Mouse (Mus musculus) liver, adult 2 months (tissue): ENCODE results near the gene Nol4l. TPM values are rescaled to one million over a fixed set of nuclear protein-coding genes. Genes with fewer than 3 reads are reported as not detected.
A peak's percentile ranks its signal among the peaks of the same experiment; 100 is the strongest.

ENCODE experiments used
- DNase-seq: peaks from one replicate; pipeline ENCODE4 v3.0.0-alpha.2; 2011; ENCODE audit warnings: low read depth, low spot score; ENCODE audit errors: extremely low read depth
- H3K27ac ChIP-seq: fragments of 200-500 bp; replicated peaks from 2 replicates; pipeline ENCODE4 v1.5.1; 2012; ENCODE audit warnings: low read depth, mild to moderate bottlenecking, control low read depth, inconsistent platforms, low read length; ENCODE audit not compliant: insufficient read depth
- H3K27me3 ChIP-seq: fragments of 200-500 bp; 2 replicates; pipeline ENCODE4 v1.6.1; 2012; ENCODE audit warnings: mild to moderate bottlenecking, moderate library complexity, low read length, inconsistent platforms; ENCODE audit not compliant: control insufficient read depth, insufficient read depth
- H3K36me3 ChIP-seq: fragments of 200-500 bp; 2 replicates; pipeline ENCODE4 v1.6.1; 2012; ENCODE audit warnings: low read length, inconsistent platforms; ENCODE audit not compliant: control insufficient read depth, insufficient read depth
- H3K4me1 ChIP-seq: fragments of 200-500 bp; 2 replicates; pipeline ENCODE4 v1.6.1; 2011; ENCODE audit warnings: low read length; ENCODE audit not compliant: control insufficient read depth, insufficient read depth
- H3K4me3 ChIP-seq: fragments of 200-500 bp; 2 replicates; pipeline ENCODE4 v1.5.1; 2011; ENCODE audit warnings: low read depth, mild to moderate bottlenecking, control low read depth, low read length, moderate library complexity; ENCODE audit not compliant: insufficient read depth
- H3K79me2 ChIP-seq: fragments of 200-500 bp; 2 replicates; pipeline ENCODE4 v1.6.1; 2012; ENCODE audit warnings: inconsistent platforms, mild to moderate bottlenecking, low read length, moderate library complexity; ENCODE audit not compliant: control insufficient read depth, insufficient read depth
- H3K9ac ChIP-seq: fragments of 200-500 bp; 2 replicates; pipeline ENCODE4 v1.6.1; 2012; ENCODE audit warnings: low read depth, mild to moderate bottlenecking, control low read depth, inconsistent platforms, low read length
- CTCF ChIP-seq: fragments of 200-500 bp; IDR thresholded peaks from 2 replicates; pipeline ENCODE4 v1.5.1; 2011; ENCODE audit warnings: low read depth, low read length, control low read depth
- POLR2A ChIP-seq: fragments of 200-500 bp; IDR thresholded peaks from 2 replicates; pipeline ENCODE4 v1.6.1; 2011; ENCODE audit warnings: low read length, control low read depth; ENCODE audit not compliant: insufficient read depth; ENCODE audit errors: extremely low read depth
- WGBS: fragments of 180-500 bp; shearing (Covaris S2); methylation state at CpG from one replicate; pipeline ENCODE4 v1.1.7; 2018; 5-methylcytosine and 5-hydroxymethylcytosine counted together
- polyA plus RNA-seq: library from polyadenylated mRNA; depleted of rRNA; stranded (reverse); fragments of >200 nt; gene quantifications from 2 replicates; pipeline ENCODE4 v1.2.3, GENCODE M21; 2012
- total RNA-seq: library from RNA; depleted of rRNA; stranded (reverse); fragments of >200 nt; gene quantifications from 2 replicates; pipeline ENCODE4 v1.2.3, GENCODE M21; 2014

Gene Nol4l
- total and polyA plus RNA-seq, 2 experiments = 0.18 to 0.80 TPM

DNA sequence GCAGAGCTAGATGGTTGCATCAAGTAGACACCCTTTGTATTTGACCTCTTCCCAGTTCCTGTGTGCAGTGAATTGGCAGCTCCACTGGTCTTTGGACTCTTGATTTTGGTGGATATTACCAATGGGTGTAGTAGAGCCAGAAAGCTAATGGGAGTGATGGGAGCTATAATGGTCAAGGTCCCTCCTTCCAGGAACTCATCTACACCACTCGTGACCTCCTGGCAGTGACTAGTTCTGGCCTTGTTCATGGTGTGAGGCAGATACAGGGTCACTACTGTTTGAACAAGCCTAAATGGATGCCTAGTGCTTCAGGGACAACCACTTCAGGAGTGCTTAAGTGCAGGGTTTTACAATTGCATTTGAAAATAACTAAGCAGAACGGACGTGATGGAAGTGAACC is 125.7 kb downstream of the Nol4l start:
- peaks cover 18% of the 10 kb centered on the region for H3K36me3 ChIP-seq
- TF ChIP-seq CTCF (no peak), POLR2A (no peak)
- no peak overlapping the region for H3K9ac ChIP-seq
- H3K79me2 ChIP-seq = no peaks in the 10 kb centered on the region
- no peaks in the 10 kb centered on the region for H3K27me3 ChIP-seq
- 60% methylated on average over 3 of the region's 3 CpGs for WGBS
- DNase-seq = peak; percentile 54
- no peaks in the 10 kb centered on the region; the same call in 1 of the 2 replicates for H3K4me1 ChIP-seq
- H3K4me3 ChIP-seq = no peak overlapping the region
- no peak overlapping the region for H3K27ac ChIP-seq

DNA sequence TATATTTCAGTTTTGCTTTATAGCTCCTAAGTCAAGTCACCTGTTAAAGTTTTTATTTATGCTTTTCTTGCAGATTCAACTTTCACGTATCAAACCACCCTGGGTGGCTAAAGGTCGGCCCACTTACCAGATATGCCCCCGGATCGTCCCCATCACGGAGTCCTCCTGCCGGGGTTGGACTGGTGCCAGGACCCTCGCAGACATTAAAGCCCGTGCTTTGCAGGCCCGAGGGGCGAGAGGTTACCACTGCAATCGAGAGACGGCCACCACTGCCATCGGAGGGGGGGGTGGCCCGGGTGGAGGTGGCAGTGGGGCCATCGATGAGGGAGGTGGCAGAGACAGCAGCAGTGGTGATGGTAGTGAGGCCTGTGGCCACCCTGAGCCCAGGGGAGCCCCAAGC is 130.6 kb downstream of the Nol4l start:
- Histone ChIP-seq H3K27me3 (no peaks in the 10 kb centered on the region), H3K9ac (no peak overlapping the region), H3K4me3 (no peak overlapping the region), H3K36me3 (peaks cover 60% of the 10 kb centered on the region), H3K4me1 (no peaks in the 10 kb centered on the region; the same call in 1 of the 2 replicates), H3K27ac (no peak overlapping the region), H3K79me2 (no peaks in the 10 kb centered on the region)
- DNase-seq = no peak
- no peak for TF ChIP-seq CTCF
- TF ChIP-seq POLR2A = no peak
- 91% methylated on average over 15 of the region's 15 CpGs for WGBS

DNA sequence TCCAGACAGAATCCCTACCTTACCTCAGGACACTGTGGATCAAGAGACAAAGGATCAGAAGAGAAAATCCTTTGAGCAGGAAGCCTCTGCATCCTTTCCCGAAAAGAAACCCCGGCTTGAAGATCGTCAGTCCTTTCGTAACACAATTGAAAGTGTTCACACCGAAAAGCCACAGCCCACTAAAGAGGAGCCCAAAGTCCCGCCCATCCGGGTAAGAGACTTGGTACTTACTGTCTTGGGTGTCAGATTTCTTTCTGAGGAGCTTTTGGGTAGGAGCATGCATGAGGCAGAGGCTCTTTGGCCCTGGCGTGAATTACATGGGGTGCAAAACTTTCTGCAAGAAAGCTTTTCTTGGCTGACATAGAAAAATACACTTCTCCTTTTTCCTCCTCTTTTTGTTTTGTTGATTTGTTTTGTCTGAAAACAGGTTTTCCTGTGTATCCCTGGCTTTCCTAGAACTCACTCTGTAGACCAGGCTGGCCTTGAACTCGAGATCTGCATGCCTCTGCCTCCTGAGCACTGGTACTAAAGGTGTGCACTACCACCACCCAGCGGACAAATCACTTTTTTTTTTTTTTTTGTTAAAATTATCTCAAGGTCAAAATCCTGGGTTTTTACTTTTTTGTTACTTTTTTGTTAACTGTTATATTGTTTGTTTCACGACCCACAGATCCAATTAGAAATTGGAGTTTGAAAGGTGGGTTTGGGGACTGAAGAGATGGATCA is 131.8 kb downstream of the Nol4l start:
- 95% methylated on average over 11 of the region's 11 CpGs for WGBS
- Histone ChIP-seq H3K9ac (no peak overlapping the region), H3K79me2 (no peaks in the 10 kb centered on the region), H3K27me3 (no peaks in the 10 kb centered on the region), H3K4me1 (no peaks in the 10 kb centered on the region), H3K27ac (no peak overlapping the region), H3K36me3 (peaks cover 71% of the 10 kb centered on the region), H3K4me3 (no peak overlapping the region)
- DNase-seq = no peak
- TF ChIP-seq POLR2A = no peak
- no peak for TF ChIP-seq CTCF

DNA sequence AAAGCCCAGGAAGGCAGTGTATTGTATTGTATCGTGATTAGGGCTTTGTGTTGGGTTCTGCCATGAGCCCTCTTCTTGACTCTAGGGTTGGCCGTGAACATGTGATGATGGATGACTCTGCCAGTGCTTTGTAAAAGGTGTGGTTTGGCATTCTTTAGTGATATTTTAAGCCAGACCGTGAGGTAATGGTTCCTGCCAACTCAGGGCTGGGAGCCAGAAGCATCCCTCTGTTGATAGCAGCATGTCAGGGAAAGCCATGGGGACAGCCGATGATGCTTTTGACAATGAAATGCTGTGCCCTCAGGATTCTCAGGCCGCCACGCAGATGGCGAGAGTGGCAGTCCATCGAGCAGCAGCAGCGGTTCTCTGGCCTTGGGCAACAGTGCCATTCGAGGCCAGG is 136.7 kb downstream of the Nol4l start:
- Histone ChIP-seq H3K27ac (no peak overlapping the region), H3K36me3 (peaks cover 69% of the 10 kb centered on the region), H3K79me2 (no peaks in the 10 kb centered on the region; the same call in 1 of the 2 replicates), H3K4me1 (no peaks in the 10 kb centered on the region), H3K27me3 (no peaks in the 10 kb centered on the region), H3K9ac (no peak overlapping the region), H3K4me3 (no peak overlapping the region)
- 81% methylated on average over 10 of the region's 10 CpGs for WGBS
- no peak for TF ChIP-seq POLR2A
- TF ChIP-seq CTCF = no peak
- peak; percentile 33 for DNase-seq

DNA sequence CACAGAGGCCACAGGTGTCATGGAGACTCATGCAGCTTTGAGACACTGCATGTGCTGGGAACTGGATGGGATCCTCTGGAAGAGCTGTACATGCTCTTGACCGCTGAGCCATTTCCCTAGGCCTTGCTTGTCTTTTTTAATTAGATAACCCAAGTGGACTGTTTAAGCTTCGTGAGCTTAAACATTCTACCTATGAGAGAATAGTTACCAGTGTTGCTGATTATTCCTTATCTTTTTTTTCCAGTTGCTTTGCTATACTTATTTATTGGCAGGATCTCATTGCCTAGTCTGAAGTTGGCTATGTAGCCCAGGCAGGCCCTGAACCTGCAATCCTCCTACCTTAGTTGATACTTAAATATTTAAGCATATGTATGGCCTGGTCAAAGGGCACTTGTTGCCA is 139.9 kb downstream of the Nol4l start:
- Histone ChIP-seq H3K36me3 (peaks cover 46% of the 10 kb centered on the region), H3K27me3 (no peaks in the 10 kb centered on the region), H3K4me1 (no peaks in the 10 kb centered on the region), H3K27ac (no peak overlapping the region), H3K79me2 (no peaks in the 10 kb centered on the region; the same call in 1 of the 2 replicates), H3K9ac (no peak overlapping the region), H3K4me3 (no peak overlapping the region)
- DNase-seq = no peak
- WGBS = 97% methylated on average over 2 of the region's 2 CpGs
- TF ChIP-seq POLR2A (no peak), CTCF (no peak)

DNA sequence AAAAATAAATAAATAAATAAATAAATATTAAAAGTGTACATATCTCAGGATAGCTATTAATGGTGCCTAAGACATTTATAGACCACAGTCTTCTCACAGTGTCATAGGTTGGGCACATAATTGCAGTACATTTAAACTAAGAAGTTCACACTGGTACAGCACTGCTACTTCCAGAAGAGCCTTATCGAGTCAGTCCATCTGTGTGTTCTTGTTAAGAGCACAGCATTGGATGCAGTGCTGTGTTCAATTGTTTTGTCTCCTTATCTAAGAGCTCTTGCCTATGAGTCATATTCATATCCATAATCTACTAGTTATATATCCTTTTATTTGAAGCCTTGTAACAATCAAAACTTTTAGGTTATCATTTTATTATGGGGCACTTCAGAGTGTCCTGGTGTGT is 149.3 kb downstream of the Nol4l start:
- Histone ChIP-seq H3K4me3 (no peak overlapping the region), H3K27me3 (no peaks in the 10 kb centered on the region), H3K36me3 (peaks cover 23% of the 10 kb centered on the region), H3K27ac (no peak overlapping the region), H3K4me1 (no peaks in the 10 kb centered on the region), H3K9ac (no peak overlapping the region), H3K79me2 (peaks cover 5% of the 10 kb centered on the region; the same call in 1 of the 2 replicates)
- 88% methylated on average over 1 of the region's 1 CpGs for WGBS
- TF ChIP-seq POLR2A (no peak), CTCF (no peak)
- no peak for DNase-seq
